24 mouse cellular contexts compared by ENCODE assay signal in the genomic region with DNA sequence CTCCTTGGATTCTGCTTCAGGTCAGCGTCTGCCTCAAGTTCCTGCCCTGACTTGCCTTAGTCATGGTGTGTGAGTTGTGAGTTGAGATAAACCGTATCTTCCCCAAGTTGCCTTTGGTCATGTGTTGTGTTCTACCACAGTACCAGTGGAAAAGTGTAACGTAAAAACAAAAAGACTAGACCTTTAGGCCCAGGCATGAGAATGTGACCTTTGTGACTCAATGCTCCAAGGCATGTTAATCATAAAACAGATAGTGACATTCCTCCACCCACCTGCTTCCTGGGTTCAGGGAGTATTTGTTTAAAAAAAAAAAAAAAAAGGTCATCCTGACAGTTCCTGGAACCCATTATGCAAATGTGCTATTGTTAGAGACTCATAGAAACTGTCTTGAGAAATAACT.
DNase-seq lines count a peak whose midpoint lies in the region; ATAC-seq and TF ChIP-seq lines count a peak whose summit lies in the region.
"Had no signal": no experiment of that assay in that cellular context is flagged by ENCODE, and none has a peak within 500 bp of the region (broad histone marks: within the 10 kb centered on the region; RNA-seq: fewer than 3 reads in every experiment).

No protein-coding gene starts in this region.

- no peak overlapping the region for H3K9ac ChIP-seq in kidney, embryonic 15.5 days
- no peak overlapping the region for H3K9ac ChIP-seq in ES-E14 (ENCODE audit: insufficient read depth, low read depth, low read length, poor library complexity, severe bottlenecking)
- no peak overlapping the region for H3K9ac ChIP-seq in hindbrain, embryonic 12.5 days
- H3K9ac ChIP-seq: forebrain, embryonic 13.5 days; heart, embryonic 13.5 days; hindbrain, embryonic 15.5 days had no signal

- in situ Hi-C loops in ES-E14 (cut with MboI; ENCODE audit: low sequenced_read_pairs in 2 of 2, unreplicated experiment in 2 of 2), result no loop called here

- H3K4me2 ChIP-seq in kidney, embryonic 15.5 days, result no peak overlapping the region
- H3K4me2 ChIP-seq in hindbrain, embryonic 12.5 days (replicated peaks), result no peak overlapping the region
- H3K4me2 ChIP-seq: forebrain, embryonic 13.5 days; heart, embryonic 13.5 days; hindbrain, embryonic 15.5 days had no signal

- no peak overlapping the region for H3K4me3 ChIP-seq in kidney, embryonic 15.5 days (replicated peaks)
- H3K4me3 ChIP-seq in ES-E14 (ENCODE audit: insufficient read depth in 1 of 2, low read depth in 1 of 2, low read length in 2 of 2, poor library complexity in 1 of 2, severe bottlenecking in 1 of 2), result no peak overlapping the region
- no peak overlapping the region for H3K4me3 ChIP-seq in hindbrain, embryonic 12.5 days
- H3K4me3 ChIP-seq: forebrain, embryonic 10.5 days; forebrain, embryonic 13.5 days; heart, adult 2 months; heart, embryonic 10.5 days; heart, embryonic 13.5 days; hindbrain, embryonic 15.5 days had no signal

- 86% methylated on average over 3 of the region's 3 CpGs for WGBS in kidney, embryonic 15.5 days
- WGBS in hindbrain, embryonic 12.5 days, result 91% methylated on average over 3 of the region's 3 CpGs

- peaks cover 3% of the 10 kb centered on the region; the same call in 1 of the 2 replicates for H3K9me3 ChIP-seq in kidney, embryonic 15.5 days (replicated peaks)
- H3K9me3 ChIP-seq in ES-E14 (ENCODE audit: control insufficient read depth, insufficient read depth, low read depth, low read length), result no peaks in the 10 kb centered on the region
- H3K9me3 ChIP-seq in hindbrain, embryonic 12.5 days (replicated peaks), result no peaks in the 10 kb centered on the region
- H3K9me3 ChIP-seq: hindbrain, embryonic 15.5 days had no signal

- H3K36me3 ChIP-seq in kidney, embryonic 15.5 days, result no peaks in the 10 kb centered on the region
- H3K36me3 ChIP-seq in ES-E14 (ENCODE audit: control insufficient read depth, insufficient read depth, low read length, poor library complexity, severe bottlenecking), result no peaks in the 10 kb centered on the region
- no peaks in the 10 kb centered on the region for H3K36me3 ChIP-seq in hindbrain, embryonic 12.5 days
- H3K36me3 ChIP-seq: forebrain, embryonic 10.5 days; G1E; heart, embryonic 10.5 days; hindbrain, embryonic 15.5 days had no signal

- DNase-seq in kidney, adult 11 months, result peak; percentile 38
- peak; percentile 41 to 61 for DNase-seq in kidney, adult 8-10 months
- no peak for DNase-seq in kidney, postnatal 25 days
- DNase-seq in ES-E14 (ENCODE audit: low read depth, low spot score), result no peak
- DNase-seq: adrenal gland, postnatal 10 days; adrenal gland, postnatal 36 days; cerebellum, adult 18-20 months; cerebellum, adult 9-10 months; cerebellum, postnatal 14 days; gastrocnemius, postnatal 10 days; gastrocnemius, postnatal 36 days; heart, adult 2 months; heart, postnatal 14 days; heart, postnatal 4 days had no signal

- H3K27me3 ChIP-seq in kidney, embryonic 15.5 days, result no peaks in the 10 kb centered on the region
- no peaks in the 10 kb centered on the region for H3K27me3 ChIP-seq in hindbrain, embryonic 12.5 days
- H3K27me3 ChIP-seq: forebrain, embryonic 13.5 days; heart, embryonic 13.5 days; hindbrain, embryonic 15.5 days; Patski had no signal

- no peaks in the 10 kb centered on the region for H3K4me1 ChIP-seq in kidney, embryonic 15.5 days
- no peaks in the 10 kb centered on the region for H3K4me1 ChIP-seq in ES-E14 (ENCODE audit: control insufficient read depth in 2 of 2, insufficient read depth in 2 of 2, low read length in 2 of 2, poor library complexity in 1 of 2)
- H3K4me1 ChIP-seq in hindbrain, embryonic 12.5 days, result no peaks in the 10 kb centered on the region
- H3K4me1 ChIP-seq: forebrain, embryonic 10.5 days; forebrain, embryonic 13.5 days; heart, embryonic 10.5 days; heart, embryonic 13.5 days; hindbrain, embryonic 15.5 days had no signal

- ATAC-seq in kidney, embryonic 15.5 days (replicated peaks; ENCODE audit: low FRiP score), result no peak
- no peak for ATAC-seq in hindbrain, embryonic 12.5 days (ENCODE audit: low FRiP score)
- ATAC-seq: forebrain, embryonic 13.5 days; forebrain, embryonic 16.5 days; Patski had no signal

- no peak overlapping the region for H3K27ac ChIP-seq in kidney, embryonic 15.5 days
- H3K27ac ChIP-seq in ES-E14 (ENCODE audit: insufficient read depth, low read depth, low read length, poor library complexity, severe bottlenecking), result no peak overlapping the region
- no peak overlapping the region for H3K27ac ChIP-seq in hindbrain, embryonic 12.5 days
- H3K27ac ChIP-seq: forebrain, embryonic 10.5 days; forebrain, embryonic 13.5 days; heart, adult 2 months; heart, embryonic 10.5 days; heart, embryonic 13.5 days; hindbrain, embryonic 15.5 days had no signal

TF ChIP-seq in ES-E14, 5 proteins besides CTCF, POLR2A, EP300 and RAD21:
- TF ChIP-seq HCFC1 (IDR thresholded peaks at IDR 0.05; ENCODE audit: borderline replicate concordance, insufficient read depth, low read length), result no peak
- TF ChIP-seq ZNF384 (IDR thresholded peaks at IDR 0.05; ENCODE audit: low read depth, low read length), result 0 out of 2 replicates have a peak, but pooled peaks have one; percentile 20

Comparison
In these comparisons a context has a peak if more than half of its experiments do, and no peak if none do; other contexts are left out.
1. DNase-seq: peak in kidney, adult 11 months (single experiment) and kidney, adult 8-10 months (2 of 2); none in kidney, postnatal 25 days (0 of 2) and ES-E14 (single experiment).